ENCODE assay signal across 12 mouse cellular contexts in the genomic region with DNA sequence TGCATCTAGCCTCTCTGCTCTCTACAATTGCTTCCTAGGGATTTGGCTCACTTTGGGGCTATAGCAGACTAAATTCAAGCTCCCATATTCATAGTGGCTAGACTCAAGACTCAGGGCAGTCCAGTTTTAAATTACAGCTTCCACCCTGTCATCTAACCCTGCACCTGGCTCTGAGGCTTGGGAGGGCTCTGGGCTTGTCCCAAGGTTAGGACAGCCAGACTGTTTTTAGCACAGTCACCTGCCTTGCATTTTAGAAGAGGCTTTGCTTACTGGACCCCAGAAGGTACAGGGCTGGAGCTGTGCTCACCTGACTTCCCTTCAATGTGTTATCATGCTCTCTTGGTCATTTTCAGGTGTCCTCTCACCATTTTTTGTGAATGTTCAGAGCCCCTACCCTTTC.
"Had no signal": no experiment of that assay in that cellular context is flagged by ENCODE, and none has a peak within 500 bp of the region (broad histone marks: within the 10 kb centered on the region; RNA-seq: fewer than 3 reads in every experiment).

No protein-coding gene starts in this region.

- H3K27me3 ChIP-seq: midbrain, embryonic 12.5 days; neural tube, embryonic 12.5 days had no signal

- H3K4me3 ChIP-seq: midbrain, embryonic 12.5 days; neural tube, embryonic 12.5 days had no signal

- H3K4me2 ChIP-seq: lung, embryonic 14.5 days; midbrain, embryonic 12.5 days; neural tube, embryonic 12.5 days had no signal

- DNase-seq: lung, adult 18-20 months; lung, embryonic 14.5 days; lung, postnatal 10 days; lung, postnatal 4 days; midbrain, embryonic 14.5 days; right cerebral cortex, postnatal 14 days; spleen, adult 18-20 months; thymus, adult 18-20 months; thymus, postnatal 14 days; thymus, postnatal 36 days had no signal

- H3K4me1 ChIP-seq: neural tube, embryonic 12.5 days had no signal

- H3K27ac ChIP-seq: midbrain, embryonic 12.5 days; neural tube, embryonic 12.5 days had no signal

- H3K9me3 ChIP-seq: midbrain, embryonic 12.5 days; neural tube, embryonic 12.5 days had no signal

- H3K36me3 ChIP-seq: midbrain, embryonic 12.5 days; neural tube, embryonic 12.5 days had no signal
